Mouse (Mus musculus): Measurements from ENCODE around the gene Pi16.

- TF ChIP-seq CTCF (IDR thresholded peaks at IDR 0.05; ENCODE audit: low read depth) (no peak), EP300 (IDR thresholded peaks at IDR 0.05; ENCODE audit: low read depth) (no peak)
Observed at GRCm38 (mm10) chr17:29280422-29280821, 37.1 kb upstream of the Pi16 start.
